9 mouse cellular contexts compared by ENCODE assay signal in genomic region chr11:6520507-6521173, GRCm38 (mm10). TPM values are rescaled to one million over a fixed set of nuclear protein-coding genes. Genes with fewer than 3 reads are reported as not detected.
DNase-seq lines count a peak whose midpoint lies in the region; ATAC-seq and TF ChIP-seq lines count a peak whose summit lies in the region.
"Had no signal": no experiment of that assay in that cellular context is flagged by ENCODE, and none has a peak within 500 bp of the region (broad histone marks: within the 10 kb centered on the region; RNA-seq: fewer than 3 reads in every experiment).

TSS of gene Myo1g (minus strand) at chr11:6520965.

- no peak for TF ChIP-seq EP300 in liver, postnatal 0 days (IDR thresholded peaks at IDR 0.05; ENCODE audit: low read depth)

- TF ChIP-seq CTCF in liver, postnatal 0 days (IDR thresholded peaks at IDR 0.05; ENCODE audit: low read depth) = no peak
- TF ChIP-seq CTCF in spleen, adult 2 months (IDR thresholded peaks at IDR 0.05; ENCODE audit: extremely low read depth, insufficient read depth, insufficient read length, insufficient replicate concordance) = no peak

- H3K4me3 ChIP-seq in liver, postnatal 0 days (ENCODE audit: low read depth, low read length) = peak within 1 kb of the TSS; percentile 50
- peak within 1 kb of the TSS; percentile 65 for H3K4me3 ChIP-seq in spleen, adult 2 months (ENCODE audit: extremely low read depth, insufficient read depth, insufficient read length)
- H3K4me3 ChIP-seq: limb, embryonic 13.5 days had no signal

- H3K9ac ChIP-seq in liver, postnatal 0 days (replicated peaks) = peak within 1 kb of the TSS; percentile 41
- H3K9ac ChIP-seq: limb, embryonic 13.5 days had no signal

- peaks cover 22% of the 10 kb centered on the region for H3K36me3 ChIP-seq in liver, postnatal 0 days (replicated peaks; ENCODE audit: insufficient read depth, low read length)
- H3K36me3 ChIP-seq in spleen, adult 2 months (ENCODE audit: control insufficient read depth, insufficient read depth, low read length) = peaks cover 35% of the 10 kb centered on the region

- DNase-seq in CD8-positive naive resting alpha-beta T cell, adult 2 months (ENCODE audit: low read depth in 2 of 2, low spot score in 2 of 2) = peak; percentile 58 to 59
- DNase-seq in brain, adult 2 months (ENCODE audit: low read depth, low spot score) = peak; percentile 14
- peak; percentile 58 for DNase-seq in liver, postnatal 0 days
- DNase-seq in spleen, adult 2 months (ENCODE audit: low read depth in 1 of 2, low spot score in 2 of 2) = peak; percentile 55 to 83
- DNase-seq in frontal cortex, adult 2 months (ENCODE audit: extremely low spot score in 1 of 2, low spot score in 1 of 2) = no peak
- no peak for DNase-seq in adrenal gland, adult 2 months
- no peak for DNase-seq in embryo, embryonic 10 days (ENCODE audit: low spot score)
- no peak for DNase-seq in layer of hippocampus, adult 8-10 months (ENCODE audit: low spot score in 2 of 2)

- H3K4me1 ChIP-seq in liver, postnatal 0 days (ENCODE audit: insufficient read depth) = no peaks in the 10 kb centered on the region; the same call in 1 of the 2 replicates
- H3K4me1 ChIP-seq in spleen, adult 2 months (ENCODE audit: control insufficient read depth, insufficient read depth, insufficient read length) = peaks cover 16% of the 10 kb centered on the region; the same call in 1 of the 2 replicates
- H3K4me1 ChIP-seq: limb, embryonic 13.5 days had no signal

- ATAC-seq in liver, postnatal 0 days = peak; percentile 48

- H3K27me3 ChIP-seq in liver, postnatal 0 days (ENCODE audit: insufficient read depth, low read length) = no peaks in the 10 kb centered on the region
- H3K27me3 ChIP-seq in spleen, adult 2 months (ENCODE audit: control insufficient read depth, insufficient read depth, low read length) = no peaks in the 10 kb centered on the region
- H3K27me3 ChIP-seq: limb, embryonic 13.5 days had no signal

- TF ChIP-seq POLR2A in spleen, adult 2 months (IDR thresholded peaks at IDR 0.05; ENCODE audit: low read depth, low read length) = peak; percentile 66

- peak within 1 kb of the TSS; percentile 71 for H3K4me2 ChIP-seq in liver, postnatal 0 days (ENCODE audit: low read depth, low read length)
- H3K4me2 ChIP-seq: limb, embryonic 13.5 days had no signal

- H3K9me3 ChIP-seq in liver, postnatal 0 days (ENCODE audit: low read length) = no peaks in the 10 kb centered on the region
- H3K9me3 ChIP-seq: limb, embryonic 13.5 days had no signal

- 25% methylated on average over 7 of the region's 7 CpGs for WGBS in liver, postnatal 0 days (ENCODE audit: insufficient replicate concordance)
- 5% methylated on average over 7 of the region's 7 CpGs for WGBS in spleen, adult 2 months

- H3K27ac ChIP-seq in liver, postnatal 0 days (ENCODE audit: low read depth) = peak within 1 kb of the TSS; percentile 89
- H3K27ac ChIP-seq in spleen, adult 2 months (ENCODE audit: insufficient read depth, low read length) = peak within 1 kb of the TSS; percentile 83
- H3K27ac ChIP-seq: limb, embryonic 13.5 days had no signal

RNA-seq across cellular contexts. Expression of gene Myo1g, which starts in this region (rescaled TPM):
- polyA plus RNA-seq in liver, postnatal 0 days (2015; fragmentation: Nextera tagmentation; extraction: Ambion mirVana) = 8.2 and 9.4 TPM in 2 replicates
- 187 and 218 TPM in 2 replicates for polyA plus RNA-seq in spleen, adult 2 months (2012; rRNA removed)
- 0.80 and 0.96 TPM in 2 replicates for polyA plus RNA-seq in frontal cortex, adult 2 months (2012; rRNA removed)
- total RNA-seq in adrenal gland, adult 2 months (2021) = 1 to 10 TPM; 2.1 to 2.6 TPM
- 3.8 and 4.7 TPM in 2 replicates for polyA plus RNA-seq in adrenal gland, adult 2 months (2012; rRNA removed)
- 1 to 10 TPM in 1 of 4 experiments, under 1 TPM in 3; 0.39 to 1.3 (median 0.51) TPM for total RNA-seq in layer of hippocampus, adult 8-10 months (2022)

Comparison
In these comparisons a context has a peak if more than half of its experiments do, and no peak if none do; other contexts are left out.
1. RNA of gene Myo1g (polyA plus RNA-seq): 187 to 218 TPM in spleen, adult 2 months; 8.2 to 9.4 TPM in liver, postnatal 0 days, 3.8 to 4.7 TPM in adrenal gland, adult 2 months and 0.80 to 0.96 TPM in frontal cortex, adult 2 months; every median in the first group is over 10 times any median in the second.
2. DNase-seq: peak in CD8-positive naive resting alpha-beta T cell, adult 2 months (2 of 2), brain, adult 2 months (single experiment), liver, postnatal 0 days (single experiment) and spleen, adult 2 months (2 of 2); none in frontal cortex, adult 2 months (0 of 2), adrenal gland, adult 2 months (single experiment), embryo, embryonic 10 days (single experiment) and layer of hippocampus, adult 8-10 months (0 of 2).